Mouse (Mus musculus) kidney, postnatal 36 days (tissue): ENCODE measurements at regions not wholly inside any gene's neighbourhood (a gene's known extent, or its start where the extent isn't known, plus 50 kb on each side); places are given as distances from the start of the nearest gene placed in this dataset.

Experiments used
- DNase-seq, 2 experiments: peaks; one replicate each; pipeline ENCODE4 v3.0.0; 2021 to 2022; ENCODE audit warnings: mixed read lengths in 2 of 2

- no peak for DNase-seq
Observed at GRCm38 (mm10) chr7:115192992-115193761, 449.7 kb downstream of the Insc start.

DNA sequence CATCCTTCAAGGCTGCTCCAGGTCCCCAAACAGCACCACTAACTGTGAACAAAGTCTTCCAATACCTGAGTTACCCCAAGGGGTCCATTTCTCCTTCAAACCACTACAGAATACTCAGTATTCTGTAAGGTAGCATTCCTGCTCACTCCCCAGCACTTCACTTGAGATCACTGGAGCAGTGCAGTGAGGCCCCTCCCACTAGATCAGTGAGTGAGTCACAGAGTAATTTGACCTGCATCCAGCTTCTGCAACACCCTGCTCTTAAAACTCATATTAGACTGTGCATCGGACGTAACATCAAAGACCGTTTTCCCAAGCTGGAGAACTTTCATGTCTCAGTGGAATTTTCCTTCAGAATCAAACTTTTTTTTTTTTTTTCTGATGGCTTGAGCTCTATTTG, 461.4 kb downstream of the Insc start:
- DNase-seq = peak; percentile 51 to 59

DNA sequence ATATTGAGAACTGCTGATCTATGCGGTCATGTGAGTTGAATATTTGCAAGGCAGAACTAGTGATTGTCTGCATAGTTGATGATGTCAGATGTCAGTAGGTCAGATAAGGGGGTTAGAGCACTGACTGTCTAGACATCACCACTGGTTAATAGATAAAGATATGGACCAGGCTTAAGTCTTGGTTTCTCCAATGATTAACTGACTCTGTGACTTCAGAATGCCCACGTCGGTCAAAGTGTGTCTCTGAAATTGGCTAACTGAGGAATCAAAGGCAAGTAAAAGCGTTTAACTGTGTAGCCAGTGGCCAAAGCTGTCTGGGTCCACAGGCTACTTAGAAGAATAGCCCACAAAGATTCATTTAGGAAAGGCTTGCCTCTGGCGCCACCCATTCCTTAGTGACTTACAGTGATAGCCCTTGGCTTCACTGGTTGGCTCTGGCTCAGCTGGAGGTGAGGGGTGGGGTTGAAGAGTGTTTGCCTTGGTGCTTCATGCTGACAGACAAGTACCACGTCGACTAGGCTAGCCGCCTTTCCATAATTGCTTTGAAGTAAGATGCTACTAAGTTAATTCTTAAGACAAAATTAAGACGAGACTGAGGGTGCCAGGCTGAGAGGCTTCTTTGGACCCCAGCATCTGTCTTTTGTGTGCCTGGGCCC, 463.1 kb downstream of the Insc start:
- peak; percentile 11 to 46 for DNase-seq

GRCm38 (mm10) chr7:115208781-115209180, 465.3 kb downstream of the Insc start:
- DNase-seq = no peak

DNA sequence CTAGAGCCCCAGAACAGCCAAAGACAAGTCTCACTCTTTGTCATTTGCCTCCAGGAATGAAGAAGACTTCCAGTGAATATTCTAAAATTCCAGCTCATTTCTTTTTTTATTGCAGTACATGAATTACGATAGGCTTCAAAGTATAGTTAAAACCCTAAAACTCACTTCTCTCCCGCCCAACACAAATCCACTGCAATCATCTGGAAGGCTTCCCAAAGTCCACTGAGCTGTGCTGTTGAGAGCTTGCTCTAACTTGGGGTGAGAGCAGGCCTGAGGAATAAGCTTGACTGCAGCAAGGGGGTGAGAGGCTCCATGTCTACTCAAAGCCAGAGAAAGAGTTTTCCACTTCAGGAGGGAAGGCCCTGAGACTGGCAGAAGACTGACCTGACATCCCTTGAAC, 466.5 kb downstream of the Insc start:
- no peak for DNase-seq

GRCm38 (mm10) chr7:115216838-115217237, 473.3 kb downstream of the Insc start:
- DNase-seq = peak; percentile 86 to 88

DNA sequence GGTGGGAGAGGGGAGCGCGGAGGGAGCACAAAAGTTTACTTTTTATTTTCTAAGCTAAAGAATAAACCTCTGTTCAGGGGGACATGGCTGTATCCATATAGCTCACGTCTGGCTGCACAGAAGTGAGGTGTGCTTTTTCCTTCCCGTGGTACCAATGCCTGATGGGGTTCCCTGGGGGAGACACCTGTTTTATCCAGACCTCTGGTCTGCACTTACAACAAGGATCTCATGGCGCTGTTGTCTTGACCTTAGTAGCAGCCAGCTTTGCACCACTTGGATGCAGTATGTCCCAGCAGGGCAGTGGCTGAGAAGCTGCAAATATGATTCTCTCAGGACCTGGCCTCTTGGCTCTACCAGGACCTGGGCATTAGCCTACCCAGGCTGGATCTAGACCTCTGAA, 473.8 kb downstream of the Insc start:
- DNase-seq = peak; percentile 8

DNA sequence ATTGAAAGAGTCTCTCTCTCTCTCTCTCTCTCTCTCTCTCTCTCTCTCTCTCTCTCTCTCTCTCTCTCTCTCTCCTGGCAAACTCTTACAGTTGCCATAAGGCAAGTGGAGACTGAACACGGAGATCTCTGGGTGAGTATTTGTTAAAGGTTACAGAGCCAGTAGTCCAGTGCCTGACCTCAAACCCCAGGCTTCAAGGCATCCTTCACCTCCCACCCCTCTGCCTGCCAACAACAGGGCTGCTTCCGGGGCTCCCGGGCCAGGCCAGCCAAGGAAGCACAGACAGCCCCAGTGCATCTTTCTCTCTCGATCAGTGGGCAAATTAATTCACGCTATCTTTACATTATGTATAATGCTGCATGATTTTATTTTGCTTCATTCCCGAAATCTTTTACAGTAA, 474.2 kb downstream of the Insc start:
- no peak for DNase-seq

DNA sequence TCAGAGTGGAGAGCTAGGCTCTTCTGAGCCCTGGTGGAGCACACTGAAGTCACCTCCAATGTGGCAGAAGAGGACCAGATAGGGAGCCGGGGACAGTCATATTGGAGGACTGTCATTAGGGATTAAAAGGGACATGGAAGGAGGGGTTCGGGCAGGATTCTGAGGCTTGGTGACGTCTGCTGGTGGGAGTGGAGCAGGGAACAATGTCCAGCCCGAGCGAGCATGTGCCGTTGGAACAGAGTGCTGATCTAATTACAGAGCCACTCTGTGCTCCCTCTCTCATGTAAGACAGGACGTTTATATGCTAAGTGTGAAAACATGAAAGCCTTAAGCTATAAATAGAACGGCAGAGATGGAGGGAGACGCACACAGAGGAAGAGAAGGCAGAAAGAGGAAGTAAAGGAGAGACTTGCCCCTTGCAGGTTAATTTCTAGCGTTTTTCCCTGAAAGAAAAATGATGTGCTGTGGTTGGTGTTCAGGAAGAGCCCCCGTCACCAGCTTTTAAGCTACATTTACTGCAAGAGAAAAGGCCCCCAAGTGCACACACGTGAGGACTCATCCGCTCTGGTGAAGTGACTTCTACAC, 475.2 kb downstream of the Insc start:
- peak; percentile 5 to 17 for DNase-seq

- DNase-seq = no peak
Observed at GRCm38 (mm10) chr7:115222642-115223041, 479.1 kb downstream of the Insc start.

DNA sequence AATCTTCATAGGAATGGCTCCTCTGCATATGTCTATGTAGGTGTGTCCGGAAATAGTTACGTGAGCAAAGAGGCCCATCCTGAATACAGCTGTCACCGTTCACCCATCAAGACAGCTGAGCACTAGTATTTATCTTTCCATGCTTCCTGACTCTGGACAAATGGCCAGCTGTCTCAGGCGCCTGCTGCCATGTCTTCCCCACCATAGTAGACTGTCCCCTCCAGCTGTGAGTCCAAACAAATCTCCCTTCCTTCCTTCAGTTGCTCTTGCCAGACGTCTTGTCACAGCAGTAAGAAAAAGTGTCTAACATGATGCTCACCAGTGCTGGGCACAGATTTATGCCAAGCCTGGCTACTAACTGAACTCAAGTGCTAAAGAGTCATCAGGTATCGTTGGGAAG, 487.0 kb downstream of the Insc start:
- no peak for DNase-seq

GRCm38 (mm10) chr7:115233850-115234436, 490.4 kb downstream of the Insc start:
- DNase-seq = no peak

GRCm38 (mm10) chr7:115237131-115237530, 493.6 kb downstream of the Insc start:
- no peak for DNase-seq

DNA sequence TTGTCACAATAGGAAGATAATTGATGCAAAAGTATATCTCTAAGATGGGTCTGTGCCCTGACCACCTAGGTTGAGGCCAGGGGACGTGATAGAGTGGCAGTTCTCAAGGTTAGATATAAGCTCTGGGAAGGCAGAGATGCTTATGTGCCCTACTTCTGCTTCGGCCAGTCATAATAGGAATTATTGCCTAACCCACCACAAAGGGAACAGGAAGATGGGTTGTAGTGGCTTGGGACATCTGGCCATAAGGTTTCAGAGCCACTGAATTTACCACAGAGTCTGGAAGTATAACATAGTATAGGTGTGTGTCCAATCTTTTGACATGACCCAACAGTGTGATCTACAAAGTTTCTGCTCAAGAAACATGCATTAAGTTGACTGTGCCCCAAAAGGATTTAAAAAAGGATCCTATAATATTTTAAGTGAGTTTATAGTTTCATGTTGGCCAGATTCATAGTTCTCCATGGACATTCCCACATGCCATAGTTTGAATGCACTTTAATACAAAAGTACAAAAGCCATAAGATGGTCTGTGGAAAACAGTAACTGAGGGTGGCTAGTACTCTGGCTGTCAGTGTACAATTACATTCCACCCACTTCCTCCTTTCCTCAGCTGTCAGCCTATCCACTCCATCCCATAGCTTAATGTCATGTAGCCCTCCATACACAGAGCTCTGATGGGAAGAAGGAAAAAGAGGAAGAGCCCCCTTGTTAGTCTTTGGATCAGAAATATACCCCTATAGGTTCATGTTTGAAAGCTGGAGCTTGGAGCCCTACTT, 508.3 kb downstream of the Insc start:
- no peak for DNase-seq

DNA sequence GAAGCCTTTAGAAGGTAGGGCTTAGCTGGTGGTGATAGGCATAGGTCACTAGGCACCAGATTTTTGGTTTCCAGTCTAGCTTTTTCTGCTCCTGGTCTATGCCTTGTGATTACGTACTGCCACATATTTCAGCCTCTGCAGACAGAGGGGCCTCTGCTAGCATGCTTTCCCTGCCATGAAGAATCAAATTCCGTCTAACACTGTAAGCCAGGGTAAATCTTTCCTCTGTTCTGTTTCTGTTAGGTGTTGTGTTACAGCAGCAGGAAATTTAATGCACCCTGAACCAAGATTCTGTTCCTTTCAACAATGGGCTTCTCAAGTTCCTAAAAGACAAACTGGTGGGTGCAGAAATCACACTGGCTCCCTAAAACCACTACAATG, 508.9 kb downstream of the Insc start:
- DNase-seq = no peak

DNA sequence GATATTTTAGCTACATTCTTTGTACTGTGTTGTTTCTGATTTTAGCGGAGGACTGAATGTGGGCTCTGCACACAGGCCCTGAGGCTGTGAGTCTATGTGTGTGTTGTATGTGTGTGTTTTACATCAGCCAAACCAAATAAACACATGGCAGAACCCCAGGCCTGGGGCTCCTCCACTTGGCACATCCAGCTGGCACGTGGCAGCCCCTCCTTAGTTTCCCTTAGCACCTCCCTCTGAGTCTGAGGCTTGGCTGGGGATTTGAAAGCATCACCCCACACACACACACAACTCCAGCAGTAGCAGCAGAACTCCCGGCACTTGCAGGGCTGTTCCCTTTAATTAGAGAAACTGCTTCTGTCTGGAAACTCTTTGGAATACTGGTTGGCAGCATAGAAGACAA, 515.1 kb downstream of the Insc start:
- no peak for DNase-seq

DNA sequence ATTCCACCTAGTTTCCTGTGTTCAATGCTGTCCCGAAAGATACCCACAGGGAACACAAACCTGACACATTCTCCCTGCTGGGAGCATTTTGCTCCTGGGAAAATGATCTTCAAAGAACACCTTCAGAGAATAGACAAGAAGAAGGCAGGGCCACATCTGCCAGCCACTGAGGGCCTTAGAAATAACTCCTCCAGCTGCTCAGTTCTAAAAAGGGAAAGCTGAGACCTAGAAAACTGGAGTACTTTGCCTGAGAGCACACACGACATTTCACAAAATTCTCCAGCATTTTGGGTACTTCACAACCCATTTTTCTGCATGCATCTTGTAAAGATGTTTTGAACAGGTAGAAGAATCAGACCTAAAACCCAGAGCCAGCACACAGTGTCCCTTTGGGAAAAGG, 519.6 kb downstream of the Insc start:
- no peak for DNase-seq

DNA sequence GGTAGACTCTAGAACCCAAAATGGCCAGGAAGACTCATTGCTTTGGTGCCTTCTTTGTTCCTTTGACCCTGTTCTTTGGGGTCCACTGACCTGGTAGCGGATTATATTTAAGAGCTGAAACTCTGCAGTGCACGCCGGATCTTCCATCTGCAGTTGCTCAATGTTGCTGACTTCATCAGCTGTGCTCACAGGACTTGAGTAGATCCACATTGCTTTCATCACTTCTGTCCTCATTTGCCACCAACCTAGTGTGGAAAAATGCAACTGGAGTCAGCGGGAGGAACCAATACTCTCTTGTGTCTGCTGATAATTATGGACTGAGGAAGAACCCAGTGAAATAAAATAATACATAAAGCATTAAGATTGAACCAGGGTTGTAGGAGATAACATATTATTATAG, 522.6 kb downstream of the Insc start:
- DNase-seq = no peak

- DNase-seq = no peak
Observed at GRCm38 (mm10) chr7:115270803-115271202, 527.3 kb downstream of the Insc start.

GRCm38 (mm10) chr7:115274836-115275235, 531.3 kb downstream of the Insc start:
- DNase-seq = peak; percentile 39 to 63

GRCm38 (mm10) chr7:115290801-115291417, 547.4 kb downstream of the Insc start:
- no peak for DNase-seq

- no peak for DNase-seq
Observed at GRCm38 (mm10) chr7:115294655-115295230, 551.2 kb downstream of the Insc start.
